11 mouse cellular contexts compared by ENCODE assay signal in the genomic region with DNA sequence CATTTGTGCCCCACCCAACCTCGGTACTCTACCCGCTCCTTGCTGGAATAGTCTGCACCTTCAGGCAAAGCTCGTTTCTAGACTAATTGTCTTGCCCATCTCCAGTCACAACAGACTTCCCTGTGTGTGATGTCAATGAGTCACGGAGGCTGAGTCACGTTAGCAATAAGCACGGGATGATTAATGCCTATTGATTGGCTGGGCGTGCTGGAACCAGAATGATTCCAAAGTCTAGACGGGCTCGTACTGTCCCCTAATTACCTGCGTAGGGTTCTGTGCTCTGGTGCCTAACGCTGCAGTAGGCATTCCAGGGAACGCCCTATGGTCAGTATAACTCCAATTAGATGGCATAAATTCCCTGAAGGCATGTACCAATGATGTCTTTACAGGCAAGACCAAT.
DNase-seq lines count a peak whose midpoint lies in the region; ATAC-seq and TF ChIP-seq lines count a peak whose summit lies in the region.
"Had no signal": no experiment of that assay in that cellular context is flagged by ENCODE, and none has a peak within 500 bp of the region (broad histone marks: within the 10 kb centered on the region; RNA-seq: fewer than 3 reads in every experiment).

No protein-coding gene starts in this region.

- peak; percentile 20; the same call in 1 of the 2 replicates for ATAC-seq in frontal cortex, adult (ENCODE audit: low TSS enrichment)

- TF ChIP-seq POLR2A in brain, embryonic 14.5 days (IDR thresholded peaks at IDR 0.05; ENCODE audit: borderline replicate concordance, extremely low read depth, insufficient read depth, insufficient read length, poor library complexity, severe bottlenecking) = no peak
- no peak for TF ChIP-seq POLR2A in olfactory bulb, adult 2 months (IDR thresholded peaks at IDR 0.05; ENCODE audit: insufficient read depth, low read depth, low read length)

- DNase-seq in frontal cortex, postnatal 25 days (ENCODE audit: low spot score in 2 of 2) = no peak
- DNase-seq in left cerebral cortex, postnatal 25 days (ENCODE audit: low spot score in 2 of 2) = peak; percentile 35 to 50
- DNase-seq in left cerebral cortex, adult 11 months (ENCODE audit: low spot score) = no peak
- DNase-seq in brain, embryonic 14.5 days (ENCODE audit: low read depth) = peak; percentile 12
- DNase-seq in lung, adult 18-20 months = no peak
- no peak for DNase-seq in gastrocnemius, adult 8-10 months (ENCODE audit: low spot score in 2 of 2)

- TF ChIP-seq CTCF in brain, embryonic 14.5 days (IDR thresholded peaks at IDR 0.05; ENCODE audit: borderline replicate concordance, extremely low read depth, insufficient read depth, insufficient read length) = no peak
- TF ChIP-seq CTCF in olfactory bulb, adult 2 months (IDR thresholded peaks at IDR 0.05; ENCODE audit: insufficient read depth, low read depth, low read length) = no peak

- WGBS in olfactory bulb, adult 2 months = 43% methylated on average over 12 of the region's 12 CpGs

- peaks cover 15% of the 10 kb centered on the region for H3K4me1 ChIP-seq in olfactory bulb, adult 2 months (ENCODE audit: control insufficient read depth, insufficient read depth, low read length)

- H3K27ac ChIP-seq in olfactory bulb, adult 2 months (ENCODE audit: insufficient read depth, low read depth, low read length) = no peak overlapping the region
- H3K27ac ChIP-seq: embryonic facial prominence, embryonic 15.5 days; limb, embryonic 15.5 days had no signal

- intact Hi-C loops in left cerebral cortex, postnatal 25 days (cut with DNase I) = loop anchor here (5.0 kb wide), 1 partner anchor 54 kb away; no protein-coding TSS in a partner anchor

- 0 out of 2 replicates have a peak overlapping the region, but pooled peaks have one; percentile 0 for H3K4me3 ChIP-seq in olfactory bulb, adult 2 months (ENCODE audit: insufficient read depth, low read depth, low read length)
- H3K4me3 ChIP-seq: embryonic facial prominence, embryonic 15.5 days; limb, embryonic 15.5 days; myocyte had no signal

Comparison
In these comparisons a context has a peak if more than half of its experiments do, and no peak if none do; other contexts are left out.
1. DNase-seq: peak in left cerebral cortex, postnatal 25 days (2 of 2) and brain, embryonic 14.5 days (single experiment); none in frontal cortex, postnatal 25 days (0 of 2), left cerebral cortex, adult 11 months (single experiment), lung, adult 18-20 months (0 of 2) and gastrocnemius, adult 8-10 months (0 of 2).